In genomic region chr6:88071216-88071615, GRCm38 (mm10) we compare ENCODE assay signal across 18 mouse cellular contexts. TPM values are rescaled to one million over a fixed set of nuclear protein-coding genes. Genes with fewer than 3 reads are reported as not detected.
DNase-seq lines count a peak whose midpoint lies in the region; ATAC-seq and TF ChIP-seq lines count a peak whose summit lies in the region.
"Had no signal": no experiment of that assay in that cellular context is flagged by ENCODE, and none has a peak within 500 bp of the region (broad histone marks: within the 10 kb centered on the region; RNA-seq: fewer than 3 reads in every experiment).

No protein-coding gene starts in this region.

- H3K4me3 ChIP-seq in intestine, embryonic 16.5 days (ENCODE audit: low read length) = no peak overlapping the region
- no peak overlapping the region for H3K4me3 ChIP-seq in liver, embryonic 16.5 days (ENCODE audit: low read depth, low read length)
- no peak overlapping the region for H3K4me3 ChIP-seq in thymus, adult 2 months (ENCODE audit: control insufficient read depth, insufficient read depth, low read length)
- H3K4me3 ChIP-seq: embryonic facial prominence, embryonic 12.5 days; midbrain, embryonic 10.5 days had no signal

- 0 out of 2 replicates have a peak, but pooled peaks cover 2% of the 10 kb centered on the region for H3K4me1 ChIP-seq in intestine, embryonic 16.5 days (ENCODE audit: control insufficient read depth, insufficient read depth, low read length)
- H3K4me1 ChIP-seq in liver, embryonic 16.5 days (ENCODE audit: control insufficient read depth, low read depth, low read length) = peaks cover 13% of the 10 kb centered on the region
- H3K4me1 ChIP-seq in thymus, adult 2 months (replicated peaks; ENCODE audit: control insufficient read depth, insufficient read depth, low read length) = peaks cover 3% of the 10 kb centered on the region

- H3K9me3 ChIP-seq in intestine, embryonic 16.5 days (ENCODE audit: control insufficient read depth, low read length) = no peaks in the 10 kb centered on the region
- H3K9me3 ChIP-seq in liver, embryonic 16.5 days (replicated peaks; ENCODE audit: control insufficient read depth, low read length) = no peaks in the 10 kb centered on the region
- H3K9me3 ChIP-seq: embryonic facial prominence, embryonic 12.5 days; midbrain, embryonic 10.5 days had no signal

- no peak for TF ChIP-seq POLR2A in thymus, adult 2 months (IDR thresholded peaks at IDR 0.05; ENCODE audit: control insufficient read depth, extremely low read depth, insufficient read depth, low read length, poor library complexity)

- H3K27me3 ChIP-seq in intestine, embryonic 16.5 days (replicated peaks; ENCODE audit: control insufficient read depth, insufficient read depth, low read length) = no peaks in the 10 kb centered on the region
- H3K27me3 ChIP-seq in liver, embryonic 16.5 days (ENCODE audit: control insufficient read depth, insufficient read depth, low read depth, low read length) = no peaks in the 10 kb centered on the region
- H3K27me3 ChIP-seq in thymus, adult 2 months (ENCODE audit: control insufficient read depth, insufficient read depth, low read length) = no peaks in the 10 kb centered on the region
- H3K27me3 ChIP-seq: embryonic facial prominence, embryonic 12.5 days had no signal

- H3K27ac ChIP-seq in intestine, embryonic 16.5 days (ENCODE audit: low read length) = peak overlapping the region; percentile 74
- H3K27ac ChIP-seq in liver, embryonic 16.5 days (ENCODE audit: low read length) = peak overlapping the region; percentile 40
- no peak overlapping the region for H3K27ac ChIP-seq in thymus, adult 2 months (ENCODE audit: control insufficient read depth, insufficient read depth, low read length)
- H3K27ac ChIP-seq: embryonic facial prominence, embryonic 12.5 days; liver, embryonic 14.5 days; midbrain, embryonic 10.5 days had no signal

- no peaks in the 10 kb centered on the region for H3K36me3 ChIP-seq in intestine, embryonic 16.5 days (ENCODE audit: control insufficient read depth, insufficient read depth, low read length)
- no peaks in the 10 kb centered on the region for H3K36me3 ChIP-seq in liver, embryonic 16.5 days (ENCODE audit: control insufficient read depth, insufficient read depth)
- H3K36me3 ChIP-seq in thymus, adult 2 months (ENCODE audit: control insufficient read depth, insufficient read depth, low read length) = no peaks in the 10 kb centered on the region
- H3K36me3 ChIP-seq: embryonic facial prominence, embryonic 12.5 days; midbrain, embryonic 10.5 days had no signal

- TF ChIP-seq CTCF in thymus, adult 2 months (IDR thresholded peaks at IDR 0.05; ENCODE audit: borderline replicate concordance, control insufficient read depth, extremely low read depth, insufficient read depth, low read length, poor library complexity) = no peak

- 0 out of 2 replicates have a peak overlapping the region, but pooled peaks have one; percentile 12 for H3K9ac ChIP-seq in intestine, embryonic 16.5 days (ENCODE audit: low read depth, low read length)
- no peak overlapping the region for H3K9ac ChIP-seq in liver, embryonic 16.5 days (ENCODE audit: low read depth, low read length)
- H3K9ac ChIP-seq: embryonic facial prominence, embryonic 12.5 days; forebrain, postnatal 0 days; liver, embryonic 14.5 days had no signal

- peak; percentile 34 for DNase-seq in ES-CJ7 (ENCODE audit: low read depth, low spot score)
- DNase-seq in kidney, postnatal 10 days = peak; percentile 75
- no peak for DNase-seq in layer of hippocampus, postnatal 36 days
- DNase-seq in thymus, adult 2 months = no peak
- no peak for DNase-seq in frontal cortex, postnatal 25 days (ENCODE audit: low spot score in 2 of 2)
- DNase-seq: adrenal gland, postnatal 36 days; cerebellum, postnatal 14 days; forebrain, postnatal 0 days; gastrocnemius, postnatal 10 days; heart, postnatal 36 days; layer of hippocampus, adult 9-11 months; lung, postnatal 36 days; thymus, postnatal 4 days had no signal

- peak overlapping the region; percentile 13; the same call in 1 of the 2 replicates for H3K4me2 ChIP-seq in intestine, embryonic 16.5 days (ENCODE audit: low read depth, low read length)
- H3K4me2 ChIP-seq in liver, embryonic 16.5 days (ENCODE audit: low read depth, low read length) = no peak overlapping the region
- H3K4me2 ChIP-seq: embryonic facial prominence, embryonic 12.5 days had no signal

- WGBS in intestine, embryonic 16.5 days = 66% methylated on average over 5 of the region's 5 CpGs
- 45% methylated on average over 5 of the region's 5 CpGs for WGBS in liver, embryonic 16.5 days (ENCODE audit: insufficient replicate concordance)
- 93% methylated on average over 5 of the region's 5 CpGs for WGBS in thymus, adult 2 months

- ATAC-seq in intestine, embryonic 16.5 days = peak; percentile 75
- ATAC-seq in liver, embryonic 16.5 days (ENCODE audit: low read depth) = peak; percentile 20; the same call in 1 of the 2 replicates
- ATAC-seq: forebrain, postnatal 0 days had no signal

RNA-seq across cellular contexts. Expression of gene Rpn1, which starts 13.1 kb away (rescaled TPM):
- polyA plus RNA-seq in intestine, embryonic 16.5 days (2015; fragmentation: Nextera tagmentation; extraction: Ambion mirVana) = 453 and 462 TPM in 2 replicates
- polyA plus RNA-seq in liver, embryonic 16.5 days (2015; fragmentation: Nextera tagmentation; extraction: Ambion mirVana) = 173 and 183 TPM in 2 replicates
- 100 to 1,000 TPM; 185 to 192 TPM for total RNA-seq in layer of hippocampus, postnatal 36 days (2021)
- 133 and 158 TPM in 2 replicates for polyA plus RNA-seq in thymus, adult 2 months (2012; rRNA removed)

RNA-seq across cellular contexts. Expression of gene Rab7, which starts 26.1 kb away (rescaled TPM):
- polyA plus RNA-seq in intestine, embryonic 16.5 days (2015; fragmentation: Nextera tagmentation; extraction: Ambion mirVana) = 286 and 289 TPM in 2 replicates
- 112 and 113 TPM in 2 replicates for polyA plus RNA-seq in liver, embryonic 16.5 days (2015; fragmentation: Nextera tagmentation; extraction: Ambion mirVana)
- total RNA-seq in layer of hippocampus, postnatal 36 days (2021) = 100 to 1,000 TPM; 312 to 316 TPM
- polyA plus RNA-seq in thymus, adult 2 months (2012; rRNA removed) = 145 and 148 TPM in 2 replicates

Comparison
In these comparisons a context has a peak if more than half of its experiments do, and no peak if none do; other contexts are left out.
1. DNase-seq: peak in ES-CJ7 (single experiment) and kidney, postnatal 10 days (single experiment); none in layer of hippocampus, postnatal 36 days (0 of 2), thymus, adult 2 months (single experiment) and frontal cortex, postnatal 25 days (0 of 2).